Mouse (Mus musculus) kidney, embryonic 16.5 days (tissue): ENCODE results near the gene Fgfr2. TPM values are rescaled to one million over a fixed set of nuclear protein-coding genes. Genes with fewer than 3 reads are reported as not detected.

Experiments
- ATAC-seq: fragments of 200-750 bp; cut with Nextera tagmentation; 2 replicates; pipeline ENCODE4 v1.8.0; 2017; ENCODE audit warnings: moderate TSS enrichment; ENCODE audit not compliant: low FRiP score, low TSS enrichment
- H3K27ac ChIP-seq: fragments of 300-500 bp; sonication (generic); 2 replicates; pipeline ENCODE4 v1.5.1; 2014; ENCODE audit warnings: low read length
- H3K27me3 ChIP-seq: fragments of 300-500 bp; sonication (generic); 2 replicates; pipeline ENCODE4 v1.6.1; 2014; ENCODE audit warnings: low read length, control low read depth, mixed read lengths; ENCODE audit not compliant: insufficient read depth
- H3K36me3 ChIP-seq: fragments of 300-500 bp; sonication (generic); 2 replicates; pipeline ENCODE4 v1.6.1; 2014; ENCODE audit warnings: low read length, control low read depth, mixed read lengths; ENCODE audit not compliant: insufficient read depth
- H3K4me1 ChIP-seq: fragments of 300-500 bp; sonication (generic); 2 replicates; pipeline ENCODE4 v1.6.1; 2014; ENCODE audit warnings: low read length, control low read depth, mixed read lengths; ENCODE audit not compliant: insufficient read depth
- H3K4me2 ChIP-seq: fragments of 300-500 bp; sonication (generic); replicated peaks from 2 replicates; pipeline ENCODE4 v1.6.1; 2014; ENCODE audit warnings: low read depth, low read length
- H3K4me3 ChIP-seq: fragments of 300-500 bp; sonication (generic); 2 replicates; pipeline ENCODE4 v1.5.1; 2014; ENCODE audit warnings: mild to moderate bottlenecking, low read length
- H3K9ac ChIP-seq: fragments of 300-500 bp; sonication (generic); replicated peaks from 2 replicates; pipeline ENCODE4 v1.6.1; 2014; ENCODE audit warnings: low read length
- H3K9me3 ChIP-seq: fragments of 300-500 bp; sonication (generic); 2 replicates; pipeline ENCODE4 v1.6.1; 2016; ENCODE audit warnings: low read length, control low read depth
- WGBS: fragments of 180-500 bp; shearing (Covaris S2); extraction: QIAGEN DNeasy Blood & Tissue Kit; methylation state at CpG from one replicate; pipeline ENCODE4 v1.1.7; 2014; 5-methylcytosine and 5-hydroxymethylcytosine counted together
- polyA plus RNA-seq: library from polyadenylated mRNA; unstranded; fragments of >200 nt; fragmentation: Nextera tagmentation; extraction: Ambion mirVana; gene quantifications from 2 replicates; pipeline ENCODE4 v1.2.1, GENCODE M21; 2015

Gene Fgfr2
- polyA plus RNA-seq, 1 experiment from 2014 or later: 118 TPM

- Histone ChIP-seq H3K4me3 (no peak overlapping the region), H3K4me2 (no peak overlapping the region), H3K27ac (no peak overlapping the region), H3K9me3 (peaks cover 4% of the 10 kb centered on the region; the same call in 1 of the 2 replicates), H3K27me3 (no peaks in the 10 kb centered on the region), H3K4me1 (no peaks in the 10 kb centered on the region), H3K9ac (no peak overlapping the region), H3K36me3 (peaks cover 22% of the 10 kb centered on the region; the same call in 1 of the 2 replicates)
- no peak for ATAC-seq
- 75% methylated on average over 4 of the region's 4 CpGs for WGBS
These were observed 855.2 kb downstream of the Fgfr2 start for GRCm38 (mm10) chr7:132267721-132268498.

GRCm38 (mm10) chr7:132264763-132265162, 858.4 kb downstream of the Fgfr2 start:
- H3K9ac ChIP-seq: no peak overlapping the region
- peaks cover 4% of the 10 kb centered on the region for H3K4me1 ChIP-seq
- H3K4me3 ChIP-seq: no peak overlapping the region
- H3K36me3 ChIP-seq: peaks cover 24% of the 10 kb centered on the region; the same call in 1 of the 2 replicates
- WGBS: 77% methylated on average over 3 of the region's 3 CpGs
- H3K9me3 ChIP-seq: no peaks in the 10 kb centered on the region
- no peak overlapping the region for H3K27ac ChIP-seq
- no peak overlapping the region for H3K4me2 ChIP-seq
- H3K27me3 ChIP-seq: no peaks in the 10 kb centered on the region
- ATAC-seq: no peak

- no peak for ATAC-seq
- Histone ChIP-seq H3K9me3 (no peaks in the 10 kb centered on the region), H3K4me3 (no peak overlapping the region), H3K9ac (no peak overlapping the region), H3K4me2 (no peak overlapping the region), H3K27me3 (no peaks in the 10 kb centered on the region), H3K4me1 (peaks cover 15% of the 10 kb centered on the region), H3K36me3 (peaks cover 23% of the 10 kb centered on the region; the same call in 1 of the 2 replicates), H3K27ac (no peak overlapping the region)
- 76% methylated on average over 6 of the region's 6 CpGs for WGBS
These were observed 860.0 kb downstream of the Fgfr2 start for GRCm38 (mm10) chr7:132263186-132263585.

- H3K27ac ChIP-seq: no peak overlapping the region
- no peak for ATAC-seq
These were observed 860.5 kb downstream of the Fgfr2 start for GRCm38 (mm10) chr7:132262696-132263095.

GRCm38 (mm10) chr7:132261885-132262284, 861.3 kb downstream of the Fgfr2 start:
- ATAC-seq: no peak
- no peak overlapping the region for H3K4me3 ChIP-seq
- no peaks in the 10 kb centered on the region for H3K27me3 ChIP-seq
- H3K27ac ChIP-seq: no peak overlapping the region
- H3K4me2 ChIP-seq: no peak overlapping the region
- peaks cover 16% of the 10 kb centered on the region; the same call in 1 of the 2 replicates for H3K36me3 ChIP-seq
- H3K4me1 ChIP-seq: peaks cover 15% of the 10 kb centered on the region
- H3K9me3 ChIP-seq: no peaks in the 10 kb centered on the region
- no peak overlapping the region for H3K9ac ChIP-seq
- 72% methylated on average over 3 of the region's 3 CpGs for WGBS

More at GRCm38 (mm10) chr7:132262696-132263095, 860.5 kb downstream of the Fgfr2 start:
- 76% methylated on average over 6 of the region's 6 CpGs for WGBS
- H3K4me1 ChIP-seq: peaks cover 15% of the 10 kb centered on the region
- no peak overlapping the region for H3K9ac ChIP-seq
- H3K4me3 ChIP-seq: no peak overlapping the region
- no peak overlapping the region for H3K4me2 ChIP-seq
- peaks cover 21% of the 10 kb centered on the region; the same call in 1 of the 2 replicates for H3K36me3 ChIP-seq
- H3K27me3 ChIP-seq: no peaks in the 10 kb centered on the region
- no peaks in the 10 kb centered on the region for H3K9me3 ChIP-seq

- no peaks in the 10 kb centered on the region for H3K27me3 ChIP-seq
- WGBS: 51% methylated on average over 5 of the region's 5 CpGs
- ATAC-seq: no peak
- H3K9me3 ChIP-seq: no peaks in the 10 kb centered on the region
- H3K4me1 ChIP-seq: peaks cover 15% of the 10 kb centered on the region
- H3K27ac ChIP-seq: no peak overlapping the region; the same call in 1 of the 2 replicates
- H3K36me3 ChIP-seq: peaks cover 9% of the 10 kb centered on the region; the same call in 1 of the 2 replicates
- H3K9ac ChIP-seq: no peak overlapping the region
- H3K4me2 ChIP-seq: no peak overlapping the region
- H3K4me3 ChIP-seq: no peak overlapping the region
These were observed 862.5 kb downstream of the Fgfr2 start for GRCm38 (mm10) chr7:132260632-132261031.

GRCm38 (mm10) chr7:132258817-132259216, 864.3 kb downstream of the Fgfr2 start:
- WGBS: 32% methylated on average over 7 of the region's 7 CpGs
- peak; percentile 62 for ATAC-seq
- Histone ChIP-seq H3K27ac (peak overlapping the region; percentile 72), H3K27me3 (no peaks in the 10 kb centered on the region), H3K9me3 (no peaks in the 10 kb centered on the region), H3K4me1 (peaks cover 15% of the 10 kb centered on the region), H3K36me3 (peaks cover 9% of the 10 kb centered on the region; the same call in 1 of the 2 replicates), H3K9ac (no peak overlapping the region), H3K4me3 (no peak overlapping the region), H3K4me2 (no peak overlapping the region)

- Histone ChIP-seq H3K27me3 (no peaks in the 10 kb centered on the region), H3K9ac (no peak overlapping the region), H3K4me3 (no peak overlapping the region), H3K9me3 (no peaks in the 10 kb centered on the region), H3K36me3 (peaks cover 4% of the 10 kb centered on the region; the same call in 1 of the 2 replicates), H3K4me1 (peaks cover 15% of the 10 kb centered on the region), H3K4me2 (no peak overlapping the region), H3K27ac (peak overlapping the region; percentile 72; the same call in 1 of the 2 replicates)
- peak; percentile 41; the same call in 1 of the 2 replicates for ATAC-seq
- WGBS: 43% methylated on average over 5 of the region's 5 CpGs
These were observed 864.9 kb downstream of the Fgfr2 start for GRCm38 (mm10) chr7:132258216-132258615.

GRCm38 (mm10) chr7:132253513-132253912, 869.6 kb downstream of the Fgfr2 start:
- Histone ChIP-seq H3K4me1 (peaks cover 8% of the 10 kb centered on the region), H3K27me3 (no peaks in the 10 kb centered on the region), H3K9me3 (no peaks in the 10 kb centered on the region), H3K4me3 (no peak overlapping the region), H3K4me2 (no peak overlapping the region), H3K27ac (no peak overlapping the region), H3K36me3 (no peaks in the 10 kb centered on the region; the same call in 1 of the 2 replicates), H3K9ac (no peak overlapping the region)
- no peak for ATAC-seq
- 85% methylated on average over 5 of the region's 5 CpGs for WGBS

GRCm38 (mm10) chr7:132253078-132253477, 870.1 kb downstream of the Fgfr2 start:
- 91% methylated on average over 4 of the region's 4 CpGs for WGBS
- H3K27ac ChIP-seq: no peak overlapping the region
- ATAC-seq: no peak
- no peaks in the 10 kb centered on the region; the same call in 1 of the 2 replicates for H3K36me3 ChIP-seq
- peaks cover 13% of the 10 kb centered on the region for H3K4me1 ChIP-seq
- no peaks in the 10 kb centered on the region for H3K27me3 ChIP-seq
- no peak overlapping the region for H3K4me3 ChIP-seq
- H3K9me3 ChIP-seq: no peaks in the 10 kb centered on the region
- no peak overlapping the region for H3K9ac ChIP-seq
- H3K4me2 ChIP-seq: no peak overlapping the region
